Mouse (Mus musculus): Measurements from ENCODE around the gene Sh3d21.

DNA sequence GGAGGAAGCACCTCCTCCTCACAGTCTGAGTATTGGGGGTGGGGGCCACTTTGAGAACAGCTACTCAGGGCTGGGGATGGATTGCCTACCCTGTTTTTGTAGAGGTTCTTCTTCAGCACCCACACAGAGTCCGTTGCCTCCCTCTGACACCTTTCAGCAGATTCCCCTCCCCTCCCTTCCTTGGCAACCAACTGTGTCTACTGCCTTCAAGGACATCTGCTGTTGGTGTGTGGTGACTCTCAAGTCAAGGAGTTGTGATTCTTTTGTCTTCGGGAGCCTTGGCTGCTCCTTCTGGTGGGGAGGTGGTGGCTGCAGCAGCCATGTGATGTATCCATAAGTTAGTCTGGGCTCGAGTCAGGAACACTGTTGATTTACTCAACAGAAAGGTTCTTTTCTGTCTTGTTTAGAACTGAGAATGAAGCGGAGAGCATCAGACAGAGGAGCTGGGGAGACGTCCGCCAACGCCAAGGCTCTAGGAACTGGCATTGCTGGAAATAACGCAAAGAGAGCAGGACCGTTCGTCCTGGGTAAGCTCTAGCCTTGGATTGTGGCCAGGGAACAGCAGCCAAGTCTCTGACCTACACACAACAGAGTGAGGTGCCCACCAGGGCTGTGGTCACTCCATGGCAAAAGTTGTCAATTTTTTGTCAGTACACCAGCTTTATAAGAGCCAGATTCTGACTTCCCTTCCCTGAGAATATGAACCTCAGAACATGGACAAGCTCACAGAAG is 39.8 kb downstream of the Sh3d21 start:
- TF ChIP-seq EP300 (optimal IDR thresholded peaks at IDR 0.05) (no peak), CTCF (IDR thresholded peaks at IDR 0.05; ENCODE audit: low read depth) (no peak)

All from stomach, postnatal 0 days (tissue).